Mouse (Mus musculus): ENCODE data around the gene Spaca4. TPM values are rescaled to one million over a fixed set of nuclear protein-coding genes. Genes with fewer than 3 reads are reported as not detected.
A peak's percentile ranks its signal among the peaks of the same experiment; 100 is the strongest.

Gene Spaca4
- polyA plus RNA-seq, 1 experiment from 2014 or later = not detected

DNA sequence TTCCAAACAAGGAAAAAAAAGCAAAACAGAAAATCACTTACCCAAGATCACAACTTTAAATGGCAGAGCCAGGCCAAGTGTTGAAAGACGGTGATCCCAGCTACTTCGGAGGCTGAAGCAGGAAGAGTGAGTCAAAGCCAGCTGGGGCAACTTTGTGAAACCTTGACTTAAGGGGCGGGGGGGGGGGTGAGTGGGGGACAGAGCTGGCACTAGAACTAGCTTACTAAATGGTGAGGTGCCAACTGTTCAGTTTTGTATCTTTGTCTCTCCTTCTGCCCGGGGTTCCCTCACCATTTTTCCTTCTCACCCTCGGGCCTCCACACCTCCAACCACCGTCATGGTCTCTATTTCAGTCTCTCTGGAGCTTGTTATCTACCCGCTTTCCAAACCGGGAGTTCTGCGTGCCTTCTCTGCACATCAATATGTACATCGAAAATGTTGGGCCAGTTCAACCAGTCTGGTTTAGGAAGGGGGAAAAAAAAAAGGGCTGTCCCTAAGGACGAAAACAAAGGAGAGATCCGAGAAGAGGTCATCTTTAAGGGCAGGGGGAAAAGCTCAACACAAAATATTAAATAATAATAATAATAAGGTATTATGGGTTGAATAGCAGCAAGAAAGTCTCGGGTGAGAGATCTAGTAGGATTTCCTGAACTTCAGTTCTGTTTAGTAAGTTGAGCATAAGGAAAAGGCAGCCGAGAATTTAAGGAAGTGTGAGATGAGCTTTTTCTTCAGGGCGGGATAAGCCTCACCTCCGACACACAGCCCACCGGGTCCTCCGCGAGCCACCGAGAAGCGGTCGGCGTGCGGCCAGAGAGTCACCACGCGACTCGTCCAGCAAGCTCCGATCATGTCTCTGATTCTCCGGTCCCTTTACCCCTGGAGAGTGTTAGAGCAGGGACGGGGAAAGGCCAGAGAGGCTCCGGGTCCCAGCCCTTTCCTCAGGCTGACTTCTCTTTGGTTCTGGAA is 8.4 kb downstream of the Spaca4 start:
- peaks cover 38% of the 10 kb centered on the region for H3K4me1 ChIP-seq (replicated peaks; ENCODE audit: control insufficient read depth, insufficient read depth, low read length)
- no peaks in the 10 kb centered on the region for H3K27me3 ChIP-seq (ENCODE audit: control insufficient read depth, insufficient read depth, low read length)
- peak overlapping the region; percentile 93 for H3K27ac ChIP-seq
- DNase-seq (ENCODE audit: low spot score) = no peak
- 0 out of 2 replicates have a peak, but pooled peaks have one; percentile 17 for ATAC-seq (ENCODE audit: low FRiP score)
- peak overlapping the region; percentile 64 for H3K4me2 ChIP-seq (replicated peaks)
- no peaks in the 10 kb centered on the region for H3K9me3 ChIP-seq (ENCODE audit: control insufficient read depth, low read length)
- peak overlapping the region; percentile 86 for H3K9ac ChIP-seq
- peak overlapping the region; percentile 75 for H3K4me3 ChIP-seq (replicated peaks; ENCODE audit: low read length)
- peaks cover 45% of the 10 kb centered on the region for H3K36me3 ChIP-seq (replicated peaks; ENCODE audit: control insufficient read depth, insufficient read depth)
- 11% methylated on average over 31 of the region's 31 CpGs for WGBS

DNA sequence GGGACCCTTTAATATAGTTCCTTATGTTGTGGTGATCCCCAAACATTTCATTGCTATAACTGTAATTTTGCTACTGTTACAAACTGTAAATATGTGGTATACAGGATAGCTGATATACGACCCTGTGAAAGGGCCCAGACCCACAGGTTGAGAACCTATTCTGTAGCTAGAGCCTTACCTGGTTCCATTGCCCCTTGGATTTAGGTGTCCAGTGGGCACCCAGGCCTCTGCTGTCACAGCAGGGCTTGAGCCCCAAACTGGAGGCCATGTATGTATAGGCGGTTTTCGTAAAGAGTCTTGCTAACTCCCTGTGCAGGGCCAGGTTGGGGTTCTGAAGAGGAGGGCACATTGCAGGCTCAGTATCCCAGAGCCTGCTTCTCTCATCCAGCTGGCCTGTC is 9.2 kb downstream of the Spaca4 start:
- Histone ChIP-seq H3K9ac (no peak overlapping the region), H3K27ac (no peak overlapping the region), H3K27me3 (ENCODE audit: control insufficient read depth, insufficient read depth, low read length) (no peaks in the 10 kb centered on the region), H3K36me3 (replicated peaks; ENCODE audit: control insufficient read depth, insufficient read depth) (peaks cover 45% of the 10 kb centered on the region), H3K4me2 (replicated peaks) (peak overlapping the region; percentile 64), H3K9me3 (ENCODE audit: control insufficient read depth, low read length) (no peaks in the 10 kb centered on the region), H3K4me1 (replicated peaks; ENCODE audit: control insufficient read depth, insufficient read depth, low read length) (peaks cover 38% of the 10 kb centered on the region), H3K4me3 (replicated peaks; ENCODE audit: low read length) (0 out of 2 replicates have a peak overlapping the region, but pooled peaks have one; percentile 75)
- DNase-seq (ENCODE audit: low spot score) = no peak
- WGBS = 91% methylated on average over 3 of the region's 3 CpGs
- no peak for ATAC-seq (ENCODE audit: low FRiP score)

DNA sequence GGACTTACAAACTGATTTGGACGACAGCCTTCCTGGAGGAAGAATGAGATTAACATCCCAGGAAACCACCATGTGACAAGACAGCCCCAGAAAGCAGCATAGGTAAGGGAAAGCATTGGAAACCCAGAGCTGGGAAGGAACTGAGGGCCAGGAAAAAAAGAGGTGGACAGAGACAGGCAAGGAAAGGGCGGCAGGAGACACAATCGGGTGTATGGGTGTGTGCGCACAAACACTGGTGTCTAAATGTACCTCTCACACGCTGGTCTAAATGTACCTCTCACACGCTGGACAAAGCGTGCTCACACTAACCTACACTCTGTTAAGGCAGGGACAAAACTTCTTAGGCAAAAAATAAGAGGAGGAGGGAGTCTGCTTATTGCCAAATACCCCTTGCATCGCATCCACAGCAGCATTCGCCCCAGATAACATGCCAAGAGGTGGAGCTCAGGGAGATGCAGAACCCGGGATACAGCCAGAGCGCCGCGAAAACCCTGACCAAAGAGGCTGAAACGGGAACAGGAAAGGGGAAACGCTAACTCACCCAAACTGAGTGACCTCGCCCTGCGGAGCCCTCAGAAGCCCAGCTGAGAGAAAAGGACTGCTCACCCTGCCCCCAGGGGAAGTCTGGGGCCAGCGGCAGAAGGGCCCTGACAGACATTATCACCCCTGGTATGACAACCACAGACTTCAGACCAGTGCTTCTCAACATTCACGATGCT is 9.7 kb downstream of the Spaca4 start:
- peak overlapping the region; percentile 64 for H3K4me2 ChIP-seq (replicated peaks)
- H3K4me3 ChIP-seq (replicated peaks; ENCODE audit: low read length) = peak overlapping the region; percentile 56
- peaks cover 38% of the 10 kb centered on the region for H3K4me1 ChIP-seq (replicated peaks; ENCODE audit: control insufficient read depth, insufficient read depth, low read length)
- no peak for ATAC-seq (ENCODE audit: low FRiP score)
- peak overlapping the region; percentile 54; the same call in 1 of the 2 replicates for H3K27ac ChIP-seq
- H3K36me3 ChIP-seq (replicated peaks; ENCODE audit: control insufficient read depth, insufficient read depth) = peaks cover 45% of the 10 kb centered on the region
- peak overlapping the region; percentile 21; the same call in 1 of the 2 replicates for H3K9ac ChIP-seq
- 87% methylated on average over 19 of the region's 19 CpGs for WGBS
- no peaks in the 10 kb centered on the region for H3K9me3 ChIP-seq (ENCODE audit: control insufficient read depth, low read length)
- H3K27me3 ChIP-seq (ENCODE audit: control insufficient read depth, insufficient read depth, low read length) = no peaks in the 10 kb centered on the region
- no peak for DNase-seq (ENCODE audit: low spot score)

DNA sequence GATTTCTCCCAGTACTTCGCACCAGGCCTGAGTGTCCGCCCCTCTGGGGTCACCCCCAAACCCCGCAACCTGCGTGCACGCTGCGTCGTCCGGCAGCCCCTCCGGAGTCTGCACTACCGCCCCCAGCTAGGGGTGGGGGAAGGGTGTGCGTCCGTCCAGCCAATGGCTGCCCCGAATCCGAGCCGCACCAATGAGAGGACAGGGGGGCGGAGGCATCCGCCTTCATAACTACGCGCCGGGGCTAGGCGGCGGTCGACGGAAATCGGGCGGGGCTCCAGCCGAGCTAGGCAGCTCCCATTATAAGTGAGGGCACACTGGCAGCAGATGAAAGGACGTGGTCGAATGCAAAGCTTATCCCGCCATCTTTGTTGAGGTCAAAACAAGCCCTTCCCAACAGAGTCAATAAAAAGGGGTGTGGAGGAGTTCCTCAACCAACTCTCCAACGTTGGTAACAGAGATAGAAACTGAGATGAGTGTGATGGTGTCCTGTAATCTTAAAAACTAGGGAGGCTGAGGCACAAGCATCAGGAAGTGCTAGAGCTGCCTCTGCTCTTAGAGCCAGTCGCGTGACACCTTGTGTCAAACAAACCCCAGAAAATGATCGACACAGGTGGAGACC is 10.4 kb downstream of the Spaca4 start, which contains the start of gene Rpl18:
TSS of gene Rpl18 (plus strand) at position 368 of the 619 bp plus-strand sequence.
- peak; percentile 92 for ATAC-seq (ENCODE audit: low FRiP score)
- Histone ChIP-seq H3K4me1 (replicated peaks; ENCODE audit: control insufficient read depth, insufficient read depth, low read length) (peaks cover 38% of the 10 kb centered on the region), H3K9me3 (ENCODE audit: control insufficient read depth, low read length) (no peaks in the 10 kb centered on the region), H3K36me3 (replicated peaks; ENCODE audit: control insufficient read depth, insufficient read depth) (peaks cover 45% of the 10 kb centered on the region), H3K9ac (peak within 1 kb of the TSS; percentile 64), H3K27me3 (ENCODE audit: control insufficient read depth, insufficient read depth, low read length) (no peaks in the 10 kb centered on the region), H3K4me3 (replicated peaks; ENCODE audit: low read length) (peak within 1 kb of the TSS; percentile 56), H3K4me2 (replicated peaks) (peak within 1 kb of the TSS; percentile 64), H3K27ac (peak within 1 kb of the TSS; percentile 54; the same call in 1 of the 2 replicates)
- 7% methylated on average over 34 of the region's 34 CpGs for whole genome bisulfite sequencing
- DNase-seq (ENCODE audit: low spot score) = peak; percentile 96

DNA sequence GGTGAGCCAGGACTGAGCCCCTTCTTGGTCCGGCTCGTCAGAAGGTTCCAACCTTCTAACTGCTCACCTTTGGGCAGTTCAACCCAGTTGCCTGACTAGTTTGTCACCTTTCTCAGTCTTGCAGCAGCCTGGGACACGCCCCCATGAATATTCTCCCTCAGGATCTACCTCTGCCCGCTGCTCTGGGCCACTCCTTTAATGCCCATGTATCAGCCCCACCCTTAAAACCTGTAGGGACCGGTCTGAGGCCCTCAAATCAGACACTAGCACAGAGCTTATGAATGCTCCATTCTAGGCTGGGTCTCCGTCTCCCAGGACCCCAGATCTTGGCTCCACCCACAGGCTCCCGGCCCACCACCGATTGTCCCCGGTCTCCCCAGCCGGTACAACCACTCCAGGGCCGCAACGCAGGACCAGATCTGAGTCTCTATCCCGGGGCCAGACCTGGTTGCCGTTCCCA is 11.0 kb downstream of the Spaca4 start:
- no peaks in the 10 kb centered on the region for H3K27me3 ChIP-seq (ENCODE audit: control insufficient read depth, insufficient read depth, low read length)
- no peaks in the 10 kb centered on the region for H3K9me3 ChIP-seq (ENCODE audit: control insufficient read depth, low read length)
- WGBS = 12% methylated on average over 14 of the region's 14 CpGs
- DNase-seq (ENCODE audit: low spot score) (no peak), ATAC-seq (ENCODE audit: low FRiP score) (peak; percentile 28)
- 0 out of 2 replicates have a peak overlapping the region, but pooled peaks have one; percentile 18 for H3K27ac ChIP-seq
- H3K36me3 ChIP-seq (replicated peaks; ENCODE audit: control insufficient read depth, insufficient read depth) = peaks cover 45% of the 10 kb centered on the region
- H3K4me3 ChIP-seq (replicated peaks; ENCODE audit: low read length) = peak overlapping the region; percentile 56
- peak overlapping the region; percentile 64 for H3K4me2 ChIP-seq (replicated peaks)
- H3K4me1 ChIP-seq (replicated peaks; ENCODE audit: control insufficient read depth, insufficient read depth, low read length) = peaks cover 43% of the 10 kb centered on the region
- H3K9ac ChIP-seq = peak overlapping the region; percentile 64

DNA sequence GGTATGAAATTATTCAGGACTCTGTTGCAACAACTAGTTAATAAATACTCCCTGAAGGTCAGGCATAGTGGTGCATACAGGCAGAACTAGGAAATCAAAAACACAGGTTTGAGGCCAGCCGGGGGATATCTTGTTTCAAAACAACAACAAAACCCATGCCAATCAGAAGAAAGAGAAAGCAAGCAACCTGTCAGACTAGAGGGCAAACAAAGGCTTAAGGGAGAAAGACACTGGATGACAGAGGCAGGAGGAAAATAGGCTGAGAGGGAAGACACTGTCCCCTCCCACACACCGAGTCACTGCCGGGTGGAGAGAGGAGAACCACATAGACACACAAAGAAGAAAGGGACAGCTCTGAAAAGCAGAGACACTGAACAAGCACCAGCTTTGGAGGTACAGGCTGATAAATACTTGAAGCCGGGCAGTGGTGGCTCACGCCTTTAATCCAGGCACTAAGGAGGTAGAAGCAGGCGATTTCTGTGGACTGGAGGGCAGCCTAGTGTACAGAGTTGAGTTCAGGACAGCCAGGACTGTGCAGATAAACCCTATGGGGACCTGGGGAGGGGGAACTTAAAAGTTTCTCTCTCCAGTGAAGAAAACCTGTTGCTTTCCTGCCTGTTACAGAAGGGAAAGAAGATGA is 11.6 kb downstream of the Spaca4 start:
- 79% methylated on average over 6 of the region's 6 CpGs for WGBS

DNA sequence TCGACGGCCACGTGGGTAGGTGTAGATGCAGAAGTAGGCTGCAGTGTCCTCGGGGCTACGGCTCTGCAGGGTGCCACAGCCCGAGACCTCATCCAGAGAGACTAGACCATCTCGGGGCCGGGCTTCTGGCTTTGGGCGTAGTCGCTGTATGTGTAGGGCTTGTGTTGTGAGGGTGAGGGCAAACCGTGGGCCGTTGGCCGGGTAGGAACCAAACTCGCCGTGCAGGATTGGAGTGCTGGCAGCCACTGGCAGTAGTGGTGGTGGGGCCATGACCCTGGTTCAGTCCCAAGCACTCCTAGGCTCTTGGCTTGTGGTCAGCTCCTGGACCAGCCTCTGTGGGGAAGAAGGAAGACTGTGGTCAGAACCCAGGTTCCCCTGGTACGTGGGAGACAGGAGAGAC is 12.2 kb downstream of the Spaca4 start:
- H3K27ac ChIP-seq = no peak overlapping the region
- no peak overlapping the region for H3K9ac ChIP-seq
- no peak overlapping the region for H3K4me2 ChIP-seq (replicated peaks)
- DNase-seq (ENCODE audit: low spot score) = no peak
- ATAC-seq (ENCODE audit: low FRiP score) = no peak
- peaks cover 45% of the 10 kb centered on the region for H3K4me1 ChIP-seq (replicated peaks; ENCODE audit: control insufficient read depth, insufficient read depth, low read length)
- peaks cover 38% of the 10 kb centered on the region for H3K36me3 ChIP-seq (replicated peaks; ENCODE audit: control insufficient read depth, insufficient read depth)
- no peaks in the 10 kb centered on the region for H3K9me3 ChIP-seq (ENCODE audit: control insufficient read depth, low read length)
- 93% methylated on average over 16 of the region's 16 CpGs for WGBS
- no peaks in the 10 kb centered on the region for H3K27me3 ChIP-seq (ENCODE audit: control insufficient read depth, insufficient read depth, low read length)
- no peak overlapping the region for H3K4me3 ChIP-seq (replicated peaks; ENCODE audit: low read length)

More for the DNA sequence above, 11.6 kb downstream of the Spaca4 start:
- no peak for DNase-seq (ENCODE audit: low spot score)
- H3K4me1 ChIP-seq (replicated peaks; ENCODE audit: control insufficient read depth, insufficient read depth, low read length) = peaks cover 43% of the 10 kb centered on the region
- H3K4me2 ChIP-seq (replicated peaks) = peak overlapping the region; percentile 64
- H3K9me3 ChIP-seq (ENCODE audit: control insufficient read depth, low read length) = no peaks in the 10 kb centered on the region
- H3K4me3 ChIP-seq (replicated peaks; ENCODE audit: low read length) = peak overlapping the region; percentile 56
- no peaks in the 10 kb centered on the region for H3K27me3 ChIP-seq (ENCODE audit: control insufficient read depth, insufficient read depth, low read length)
- ATAC-seq (ENCODE audit: low FRiP score) = no peak
- H3K27ac ChIP-seq = no peak overlapping the region
- peak overlapping the region; percentile 64 for H3K9ac ChIP-seq
- peaks cover 39% of the 10 kb centered on the region for H3K36me3 ChIP-seq (replicated peaks; ENCODE audit: control insufficient read depth, insufficient read depth)

DNA sequence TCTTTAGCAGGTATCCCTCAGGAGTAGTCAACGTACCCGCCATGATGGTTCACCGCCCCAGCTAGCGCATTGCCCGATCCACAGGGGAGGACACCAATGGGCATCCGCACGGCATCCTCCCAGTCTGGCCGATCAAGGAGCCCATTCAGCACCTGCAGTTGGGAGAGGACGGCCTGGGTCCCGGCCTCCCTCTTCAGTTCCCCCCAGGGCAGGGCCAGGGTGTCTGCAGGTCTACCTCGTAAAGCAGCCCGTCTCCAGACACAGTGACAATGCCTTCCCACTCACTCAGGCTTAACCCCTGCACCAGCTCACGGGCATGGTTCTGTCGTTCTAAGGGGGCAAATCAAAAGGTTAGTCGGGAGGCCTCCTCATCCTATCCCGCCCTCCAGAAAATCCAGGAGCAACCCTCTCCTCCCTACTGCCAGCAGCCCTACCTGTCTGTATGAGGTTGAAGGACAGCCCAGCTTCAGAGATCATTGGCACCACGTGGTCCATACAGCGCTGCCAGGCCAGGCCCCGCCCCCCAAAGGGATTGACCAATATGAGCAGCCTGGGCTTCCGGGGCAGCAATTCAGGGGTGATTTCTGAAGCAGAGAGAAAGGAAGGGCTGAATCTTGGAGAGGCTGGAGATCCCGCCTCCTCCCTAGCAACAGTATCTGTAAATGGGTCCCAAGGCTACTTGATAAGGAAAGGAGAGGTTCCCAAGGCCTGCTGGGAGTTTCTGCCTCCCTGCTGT is 13.4 kb downstream of the Spaca4 start:
- Histone ChIP-seq H3K36me3 (replicated peaks; ENCODE audit: control insufficient read depth, insufficient read depth) (peaks cover 38% of the 10 kb centered on the region), H3K4me3 (replicated peaks; ENCODE audit: low read length) (no peak overlapping the region), H3K27me3 (ENCODE audit: control insufficient read depth, insufficient read depth, low read length) (no peaks in the 10 kb centered on the region), H3K4me2 (replicated peaks) (no peak overlapping the region), H3K9me3 (ENCODE audit: control insufficient read depth, low read length) (no peaks in the 10 kb centered on the region), H3K27ac (no peak overlapping the region), H3K4me1 (replicated peaks; ENCODE audit: control insufficient read depth, insufficient read depth, low read length) (peaks cover 56% of the 10 kb centered on the region), H3K9ac (no peak overlapping the region)
- WGBS = 91% methylated on average over 21 of the region's 21 CpGs
- ATAC-seq (ENCODE audit: low FRiP score) = no peak
- no peak for DNase-seq (ENCODE audit: low spot score)
